Mouse (Mus musculus): ENCODE measurements around the gene Gsdma.

The Gsdma gene

GRCm38 (mm10) chr11:98681186-98681585, 17.0 kb downstream of the Gsdma start:
- no peak for DNase-seq

GRCm38 (mm10) chr11:98681786-98682745, 17.9 kb downstream of the Gsdma start, which contains the start of gene Psmd3:
Psmd3 (plus strand) TSS chr11:98682554.
- peak; percentile 98 for DNase-seq

GRCm38 (mm10) chr11:98682811-98683210, 18.7 kb downstream of the Gsdma start:
- DNase-seq: no peak

- DNase-seq: peak; percentile 13
Observed at GRCm38 (mm10) chr11:98685642-98686041, 21.5 kb downstream of the Gsdma start.

- DNase-seq: no peak
Observed at GRCm38 (mm10) chr11:98686976-98687375, 22.8 kb downstream of the Gsdma start.

GRCm38 (mm10) chr11:98688009-98688408, 23.9 kb downstream of the Gsdma start:
- DNase-seq: peak; percentile 12

- DNase-seq: no peak
Observed at GRCm38 (mm10) chr11:98693201-98693600, 29.1 kb downstream of the Gsdma start.

GRCm38 (mm10) chr11:98693746-98694145, 29.6 kb downstream of the Gsdma start:
- DNase-seq: no peak

- no peak for DNase-seq
Observed at GRCm38 (mm10) chr11:98694301-98694700, 30.1 kb downstream of the Gsdma start.

- no peak for DNase-seq
Observed at GRCm38 (mm10) chr11:98695408-98695807, 31.3 kb downstream of the Gsdma start.

GRCm38 (mm10) chr11:98696454-98697216, 32.5 kb downstream of the Gsdma start:
- DNase-seq: no peak

- DNase-seq: no peak
Observed at GRCm38 (mm10) chr11:98697225-98697624, 33.1 kb downstream of the Gsdma start.

- no peak for DNase-seq
Observed at GRCm38 (mm10) chr11:98698849-98699640, 34.9 kb downstream of the Gsdma start.

- DNase-seq: peak; percentile 85
Observed at GRCm38 (mm10) chr11:98699911-98700310, 35.8 kb downstream of the Gsdma start.

- DNase-seq: no peak
Observed at GRCm38 (mm10) chr11:98701213-98701670, 37.1 kb downstream of the Gsdma start, which contains the start of gene Csf3. Csf3 (plus strand) TSS chr11:98701263.

GRCm38 (mm10) chr11:98702323-98702722, 38.2 kb downstream of the Gsdma start:
- no peak for DNase-seq

GRCm38 (mm10) chr11:98705021-98705420, 40.9 kb downstream of the Gsdma start:
- no peak for DNase-seq

GRCm38 (mm10) chr11:98707401-98708281, 43.5 kb downstream of the Gsdma start:
- no peak for DNase-seq

GRCm38 (mm10) chr11:98708282-98708956, 44.3 kb downstream of the Gsdma start:
- DNase-seq: no peak

- no peak for DNase-seq
Observed at GRCm38 (mm10) chr11:98709001-98709741, 45.0 kb downstream of the Gsdma start.

Measured in cerebellum, adult 9-10 months (tissue).